Mouse (Mus musculus): ENCODE measurements around the gene Chit1.

GRCm38 (mm10) chr1:134063773-134064125, 47.3 kb upstream of the Chit1 start:
- TF ChIP-seq CTCF (IDR thresholded peaks at IDR 0.05; ENCODE audit: extremely low read depth, insufficient read length, insufficient replicate concordance, low read depth, low read length) (no peak), POLR2A (IDR thresholded peaks at IDR 0.05; ENCODE audit: low read depth, low read length) (no peak)
